Mouse (Mus musculus) heart, embryonic 10.5 days (tissue): ENCODE data around the gene Mak. TPM values are rescaled to one million over a fixed set of nuclear protein-coding genes. Genes with fewer than 3 reads are reported as not detected.
A peak's percentile ranks its signal among the peaks of the same experiment; 100 is the strongest.

ENCODE experiments used
- DNase-seq: peaks from one replicate; pipeline ENCODE4 v3.0.0-alpha.2; 2017; ENCODE audit warnings: low spot score
- H3K27ac ChIP-seq: fragments of 300-500 bp; sonication (generic); 2 replicates; pipeline ENCODE4 v1.5.1; 2016; ENCODE audit warnings: mild to moderate bottlenecking
- H3K27me3 ChIP-seq: fragments of 300-500 bp; sonication (generic); 2 replicates; pipeline ENCODE4 v1.6.1; 2016; ENCODE audit warnings: mild to moderate bottlenecking; ENCODE audit not compliant: poor library complexity, insufficient read depth, severe bottlenecking
- H3K36me3 ChIP-seq: fragments of 300-500 bp; sonication (generic); 2 replicates; pipeline ENCODE4 v1.6.1; 2016; ENCODE audit warnings: mild to moderate bottlenecking, moderate library complexity
- H3K4me1 ChIP-seq: fragments of 300-500 bp; sonication (generic); 2 replicates; pipeline ENCODE4 v1.6.1; 2016; ENCODE audit warnings: mild to moderate bottlenecking
- H3K4me3 ChIP-seq: fragments of 300-500 bp; sonication (generic); 2 replicates; pipeline ENCODE4 v1.5.1; 2016; ENCODE audit warnings: mild to moderate bottlenecking, moderate library complexity
- H3K9me3 ChIP-seq: fragments of 300-500 bp; sonication (generic); 2 replicates; pipeline ENCODE4 v1.6.1; 2016; ENCODE audit warnings: mild to moderate bottlenecking, moderate library complexity
- WGBS: fragments of 180-500 bp; shearing (Covaris S2); methylation state at CpG from one replicate; pipeline ENCODE4 v1.1.7; 2016; 5-methylcytosine and 5-hydroxymethylcytosine counted together
- polyA plus RNA-seq: library from polyadenylated mRNA; unstranded; fragments of >200 nt; fragmentation: Nextera tagmentation; extraction: Ambion mirVana; gene quantifications from 2 replicates; pipeline ENCODE4 v1.2.1, GENCODE M21; 2016

The Mak gene
- polyA plus RNA-seq, 1 experiment from 2014 or later, result 0.53 TPM

DNA sequence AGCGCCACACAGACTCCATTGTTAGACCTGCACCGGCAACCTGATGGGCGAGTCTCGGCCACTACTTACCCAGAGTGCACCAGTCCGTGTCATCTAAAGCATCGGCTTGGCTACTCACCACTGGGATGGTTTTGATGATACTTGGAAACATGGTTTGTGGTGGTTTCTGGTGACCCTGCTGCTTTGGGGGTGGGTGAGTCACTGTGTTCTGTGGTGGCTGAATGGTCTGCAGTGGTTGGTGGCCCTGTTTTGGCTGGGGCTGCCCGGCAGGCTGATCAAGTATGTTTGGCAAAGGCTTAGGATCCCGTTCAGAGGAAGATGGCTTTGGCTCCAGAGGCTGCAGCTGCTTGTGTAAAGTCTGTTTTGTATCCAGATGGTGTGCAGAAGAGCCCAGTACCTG is 33.6 kb downstream of the Mak start:
- Histone ChIP-seq H3K4me3 (no peak overlapping the region), H3K36me3 (no peaks in the 10 kb centered on the region), H3K27me3 (no peaks in the 10 kb centered on the region), H3K27ac (no peak overlapping the region), H3K4me1 (no peaks in the 10 kb centered on the region), H3K9me3 (no peaks in the 10 kb centered on the region)
- WGBS, result 88% methylated on average over 8 of the region's 8 CpGs
- DNase-seq, result no peak

DNA sequence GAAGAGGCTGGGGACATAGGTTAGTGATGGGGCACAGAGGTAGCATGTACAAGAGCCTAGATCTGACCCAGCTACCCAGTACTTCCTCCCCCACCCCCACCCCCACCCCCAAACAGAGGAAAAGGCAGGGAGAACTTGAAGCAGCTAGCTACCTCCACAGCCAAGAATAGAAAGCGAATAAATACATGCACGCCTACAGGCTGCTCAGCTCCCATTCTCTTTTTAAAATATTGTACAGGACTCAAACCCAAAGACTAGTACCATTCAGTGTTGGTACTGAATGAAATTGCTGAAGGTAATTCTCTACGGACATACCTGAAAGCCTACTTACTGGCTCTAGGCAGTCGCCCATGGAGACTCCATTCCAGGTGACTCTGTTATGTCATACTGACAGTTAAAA is 37.0 kb downstream of the Mak start:
- H3K9me3 ChIP-seq, result no peaks in the 10 kb centered on the region
- H3K36me3 ChIP-seq, result no peaks in the 10 kb centered on the region
- no peak overlapping the region for H3K4me3 ChIP-seq
- no peaks in the 10 kb centered on the region for H3K4me1 ChIP-seq
- 85% methylated on average over 4 of the region's 4 CpGs for WGBS
- no peak for DNase-seq
- H3K27me3 ChIP-seq, result no peaks in the 10 kb centered on the region
- H3K27ac ChIP-seq, result no peak overlapping the region

DNA sequence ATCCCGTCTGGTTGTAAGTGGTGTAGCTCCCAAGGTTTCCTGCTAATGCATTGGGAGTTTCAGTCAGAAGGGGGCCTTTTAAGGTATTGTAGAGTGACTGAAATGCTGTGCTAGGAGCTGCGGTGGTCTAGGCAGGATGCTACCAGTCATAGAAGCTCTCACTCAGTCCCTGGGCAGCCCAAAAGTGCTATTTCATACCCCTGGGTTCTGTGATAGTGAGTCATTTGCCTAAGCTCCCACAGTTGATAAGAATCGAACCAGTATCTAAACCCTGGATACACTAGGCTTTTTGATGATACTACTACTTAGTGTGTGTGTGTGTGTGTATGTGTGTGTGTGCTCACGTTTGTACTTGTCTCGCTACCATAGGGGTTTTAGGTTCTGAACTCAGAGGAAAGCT is 49.4 kb downstream of the Mak start:
- 62% methylated on average over 5 of the region's 5 CpGs for WGBS
- Histone ChIP-seq H3K4me1 (0 out of 2 replicates have a peak, but pooled peaks cover 5% of the 10 kb centered on the region), H3K4me3 (no peak overlapping the region), H3K36me3 (no peaks in the 10 kb centered on the region), H3K9me3 (no peaks in the 10 kb centered on the region), H3K27me3 (no peaks in the 10 kb centered on the region), H3K27ac (no peak overlapping the region)
- no peak for DNase-seq

DNA sequence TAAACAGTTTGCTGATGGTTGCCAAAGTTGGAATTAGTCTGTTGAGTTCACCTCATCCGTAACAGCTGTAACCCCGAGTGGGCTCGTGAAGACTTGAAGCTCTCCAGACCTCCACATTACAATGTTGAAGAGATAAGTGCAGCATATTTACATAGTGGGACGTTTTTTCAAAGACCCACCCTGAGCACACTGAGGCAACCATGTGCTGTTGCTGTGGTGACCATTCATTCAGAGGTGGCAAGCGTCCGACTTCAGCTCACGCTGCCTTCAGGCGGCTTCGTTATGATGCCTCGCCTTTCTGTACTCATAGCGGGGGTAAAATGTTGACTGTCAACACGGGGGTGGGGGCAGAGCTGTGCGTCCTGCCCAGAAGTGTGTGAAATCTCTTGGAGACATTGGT is 57.4 kb downstream of the Mak start:
- DNase-seq, result no peak
- no peaks in the 10 kb centered on the region for H3K27me3 ChIP-seq
- peaks cover 55% of the 10 kb centered on the region for H3K36me3 ChIP-seq
- WGBS, result 70% methylated on average over 13 of the region's 13 CpGs
- peaks cover 26% of the 10 kb centered on the region for H3K4me1 ChIP-seq
- H3K4me3 ChIP-seq, result no peak overlapping the region
- no peaks in the 10 kb centered on the region for H3K9me3 ChIP-seq
- no peak overlapping the region for H3K27ac ChIP-seq

DNA sequence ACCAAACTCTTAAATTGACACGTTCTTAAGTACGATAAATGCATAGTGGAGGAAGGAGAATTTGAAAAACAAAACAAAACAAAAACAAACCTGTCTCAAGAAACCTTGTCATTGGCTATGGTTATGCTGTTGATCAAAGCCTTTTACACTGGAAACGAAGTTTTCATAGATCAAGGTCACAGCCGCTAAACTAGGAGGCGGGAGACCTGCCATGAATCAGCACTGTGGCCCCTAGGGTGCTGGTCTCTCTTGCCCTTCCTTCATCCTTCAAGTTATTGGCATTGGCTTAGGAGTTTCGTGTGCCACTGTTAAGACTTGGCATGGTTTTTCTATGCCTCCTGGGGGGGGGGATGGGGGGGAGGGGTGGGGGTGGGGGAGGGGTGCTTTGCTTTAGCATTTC is 57.9 kb downstream of the Mak start:
- Histone ChIP-seq H3K9me3 (no peaks in the 10 kb centered on the region), H3K4me3 (no peak overlapping the region), H3K27ac (no peak overlapping the region), H3K36me3 (peaks cover 55% of the 10 kb centered on the region), H3K4me1 (peaks cover 30% of the 10 kb centered on the region), H3K27me3 (no peaks in the 10 kb centered on the region)
- 84% methylated on average over 6 of the region's 6 CpGs for WGBS
- DNase-seq, result no peak

DNA sequence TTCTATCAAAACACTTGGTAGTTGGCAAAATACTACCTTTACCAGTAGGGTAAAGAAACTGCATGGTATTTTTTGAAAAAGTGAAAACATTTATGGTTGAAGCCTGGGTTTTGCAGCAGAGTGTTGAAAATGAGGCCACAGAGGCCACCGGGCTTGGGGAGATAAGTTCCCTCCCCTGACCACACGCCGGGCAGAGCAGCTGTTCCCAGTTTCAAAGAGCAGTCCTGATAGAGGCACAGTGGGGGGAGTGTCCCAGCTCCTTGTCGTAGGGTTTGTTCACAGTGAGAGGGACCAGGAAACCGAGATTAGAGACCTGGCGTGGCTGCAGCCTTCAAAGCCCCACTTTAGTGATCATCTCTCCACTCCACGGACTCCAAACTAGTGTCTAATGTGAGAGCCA is 59.0 kb downstream of the Mak start:
- peaks cover 32% of the 10 kb centered on the region for H3K4me1 ChIP-seq
- WGBS, result 14% methylated on average over 7 of the region's 7 CpGs
- H3K27me3 ChIP-seq, result no peaks in the 10 kb centered on the region
- peak; percentile 91 for DNase-seq
- peak overlapping the region; percentile 54; the same call in 1 of the 2 replicates for H3K27ac ChIP-seq
- 0 out of 2 replicates have a peak overlapping the region, but pooled peaks have one; percentile 0 for H3K4me3 ChIP-seq
- no peaks in the 10 kb centered on the region for H3K9me3 ChIP-seq
- peaks cover 55% of the 10 kb centered on the region for H3K36me3 ChIP-seq

DNA sequence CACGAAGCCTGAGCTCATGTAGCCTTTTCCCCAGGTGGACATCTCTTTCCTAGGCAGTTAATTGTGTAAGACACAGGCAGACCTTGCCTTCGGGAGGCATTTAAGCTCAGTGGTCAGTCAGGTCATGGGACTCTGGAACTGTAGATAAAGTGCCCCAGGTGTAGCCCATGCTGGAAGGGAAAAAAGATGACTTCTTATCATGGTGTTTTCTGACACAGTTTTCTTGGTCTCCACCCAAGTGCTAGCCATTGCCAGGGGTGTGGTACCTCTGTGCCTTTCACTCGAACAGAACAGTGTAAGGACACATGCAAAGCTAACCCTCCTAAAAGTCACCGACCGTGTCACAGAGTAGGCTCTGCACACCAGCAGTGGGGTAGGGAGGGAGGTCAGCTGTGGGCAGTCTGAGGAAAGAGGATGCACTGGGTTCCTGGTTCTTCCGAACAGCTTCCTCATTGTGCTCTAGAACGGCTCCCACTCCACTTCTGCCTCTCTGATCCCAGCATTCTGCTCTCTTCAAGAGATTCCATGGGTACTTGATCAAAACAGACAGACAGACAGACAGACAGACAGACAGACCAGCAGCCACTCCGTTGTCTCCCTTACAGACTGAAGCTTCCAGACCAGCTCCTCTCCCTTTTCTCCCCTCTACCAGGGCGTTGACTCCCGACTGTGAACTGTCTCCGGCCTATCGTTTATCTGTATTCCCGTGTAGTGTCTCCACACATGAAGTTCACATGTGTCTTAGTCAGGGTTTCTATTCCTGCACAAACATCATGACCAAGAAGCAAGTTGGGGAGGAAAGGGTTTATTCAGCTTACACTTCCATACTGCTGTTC is 60.5 kb downstream of the Mak start:
- Histone ChIP-seq H3K9me3 (no peaks in the 10 kb centered on the region), H3K4me3 (no peak overlapping the region; the same call in 1 of the 2 replicates), H3K27ac (peak overlapping the region; percentile 73), H3K4me1 (peaks cover 36% of the 10 kb centered on the region), H3K27me3 (no peaks in the 10 kb centered on the region), H3K36me3 (peaks cover 65% of the 10 kb centered on the region)
- 91% methylated on average over 13 of the region's 13 CpGs for WGBS
- DNase-seq, result peak; percentile 89

DNA sequence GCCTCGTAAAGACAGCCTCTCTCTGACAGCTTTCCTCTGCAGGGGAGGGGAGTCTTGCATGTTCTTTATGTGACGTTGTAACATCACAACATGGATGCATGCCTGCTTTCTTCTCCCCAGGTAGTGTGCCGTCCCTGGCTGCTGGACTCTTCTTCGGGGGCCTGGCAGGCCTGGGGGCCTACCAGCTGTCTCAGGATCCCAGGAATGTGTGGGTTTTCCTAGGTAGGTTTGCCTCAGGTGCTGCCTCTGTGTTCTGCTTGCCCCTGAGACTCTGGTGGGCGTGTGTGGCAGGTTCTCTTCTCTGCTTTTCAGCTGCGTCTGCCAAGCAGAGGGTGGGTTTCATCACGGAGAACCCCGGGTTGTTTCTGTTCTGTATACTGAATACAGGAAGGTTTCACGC is 61.3 kb downstream of the Mak start:
- Histone ChIP-seq H3K27ac (peak overlapping the region; percentile 73), H3K36me3 (peaks cover 63% of the 10 kb centered on the region), H3K4me1 (peaks cover 36% of the 10 kb centered on the region), H3K9me3 (no peaks in the 10 kb centered on the region), H3K27me3 (no peaks in the 10 kb centered on the region), H3K4me3 (no peak overlapping the region; the same call in 1 of the 2 replicates)
- WGBS, result 81% methylated on average over 9 of the region's 9 CpGs
- no peak for DNase-seq

DNA sequence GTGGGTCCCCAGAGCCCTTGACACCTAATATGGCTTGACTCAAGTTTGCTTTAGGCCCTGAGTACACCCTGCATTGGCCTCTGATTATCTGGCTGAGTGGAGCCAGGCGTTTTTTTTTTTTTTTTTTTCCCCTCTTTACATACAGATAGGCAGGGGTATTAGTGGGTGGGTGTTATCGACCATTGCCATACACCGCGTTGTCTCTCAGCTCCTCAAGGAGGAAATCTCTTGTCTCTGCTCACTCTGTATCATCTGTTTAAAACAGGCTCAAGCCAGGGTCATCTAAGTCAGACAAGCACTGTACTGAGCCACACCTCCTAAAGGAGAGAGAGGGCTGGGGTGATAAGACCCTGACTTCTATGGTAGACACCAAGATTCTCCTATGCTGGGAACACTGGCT is 61.7 kb downstream of the Mak start:
- 59% methylated on average over 4 of the region's 4 CpGs for WGBS
- Histone ChIP-seq H3K4me1 (peaks cover 36% of the 10 kb centered on the region), H3K27me3 (no peaks in the 10 kb centered on the region), H3K9me3 (no peaks in the 10 kb centered on the region), H3K4me3 (peak overlapping the region; percentile 75; the same call in 1 of the 2 replicates), H3K27ac (peak overlapping the region; percentile 94), H3K36me3 (peaks cover 63% of the 10 kb centered on the region)
- peak; percentile 88 for DNase-seq

DNA sequence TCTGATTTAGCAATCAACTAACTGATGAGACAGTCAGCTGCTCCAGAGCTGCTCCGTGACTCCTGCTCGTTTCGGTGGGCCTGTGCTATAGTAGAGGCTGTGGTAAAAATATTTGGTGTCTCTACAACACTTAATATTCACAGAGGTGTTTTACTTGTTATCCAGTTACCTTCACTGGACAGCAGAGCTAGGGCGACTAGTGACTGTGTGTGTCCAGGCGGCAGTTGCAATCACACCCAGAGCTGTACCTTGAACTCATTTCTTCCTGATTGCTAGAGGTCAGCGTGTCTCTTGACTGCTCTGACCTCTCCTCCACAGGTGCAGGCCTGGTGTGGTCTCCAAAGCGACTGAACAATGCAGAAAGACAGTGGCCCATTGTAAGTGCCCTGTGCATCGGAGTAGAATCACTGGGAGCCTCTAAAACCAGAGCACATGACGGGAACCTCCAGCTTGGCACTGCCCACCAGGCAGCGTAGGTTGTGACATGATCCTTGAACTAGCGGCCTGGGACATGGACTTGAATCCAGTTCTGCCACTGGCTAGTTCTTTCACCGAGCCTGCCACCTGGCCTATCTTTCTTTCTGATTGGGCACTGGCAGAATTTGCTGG is 62.6 kb downstream of the Mak start:
- DNase-seq, result no peak

DNA sequence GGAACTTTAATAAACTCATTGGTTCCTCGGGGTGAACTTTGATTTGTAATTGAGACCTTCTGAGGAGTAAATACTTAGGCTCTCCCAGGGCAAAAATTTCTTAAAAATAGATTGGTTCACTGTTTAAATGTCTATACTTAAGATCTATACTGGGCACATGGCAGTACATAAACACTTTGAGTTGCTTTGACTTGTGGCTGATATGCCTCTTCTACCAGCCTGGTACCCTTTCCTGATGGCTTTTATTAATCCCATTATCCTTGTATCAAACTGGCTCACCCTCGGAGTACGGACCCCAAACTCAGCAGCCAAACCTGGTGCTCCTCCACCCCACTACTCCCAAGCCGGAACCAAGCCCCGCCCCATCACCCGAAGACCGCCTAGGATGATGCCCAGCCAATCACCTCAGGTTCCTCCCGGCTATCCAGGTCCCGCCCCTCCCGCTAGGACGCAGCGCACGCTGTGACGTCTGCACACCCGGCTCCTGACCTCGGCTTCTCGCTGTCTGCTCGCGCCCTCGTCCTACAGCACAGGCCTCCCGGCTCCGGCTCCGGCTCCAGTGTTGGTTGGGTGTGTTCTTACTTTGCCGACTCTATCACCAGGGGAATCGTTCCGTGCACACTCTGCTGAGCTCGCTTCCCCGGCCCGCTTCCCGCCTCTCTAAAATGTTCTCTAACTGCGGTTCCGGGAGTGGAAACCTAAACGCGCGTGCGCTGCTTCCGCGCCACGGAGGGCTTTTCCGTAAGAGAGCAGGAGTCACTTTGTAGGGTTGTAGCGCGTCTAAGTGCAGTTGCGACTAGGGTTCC is 63.5 kb downstream of the Mak start, which contains the start of gene Tmem14c:
Gene Tmem14c (plus strand): TSS at position 464 of the 806 bp plus-strand sequence.
- WGBS, result under 1% methylated on average over 43 of the region's 43 CpGs
- Histone ChIP-seq H3K4me1 (peaks cover 34% of the 10 kb centered on the region), H3K4me3 (peak within 1 kb of the TSS; percentile 75), H3K9me3 (no peaks in the 10 kb centered on the region), H3K27me3 (no peaks in the 10 kb centered on the region), H3K36me3 (peaks cover 65% of the 10 kb centered on the region), H3K27ac (peak within 1 kb of the TSS; percentile 94)
- DNase-seq, result peak; percentile 98

More for the DNA sequence above, 62.6 kb downstream of the Mak start:
- peaks cover 64% of the 10 kb centered on the region for H3K36me3 ChIP-seq
- H3K27ac ChIP-seq, result peak overlapping the region; percentile 94
- H3K27me3 ChIP-seq, result no peaks in the 10 kb centered on the region
- H3K4me3 ChIP-seq, result peak overlapping the region; percentile 75
- WGBS, result 49% methylated on average over 12 of the region's 12 CpGs
- peaks cover 36% of the 10 kb centered on the region for H3K4me1 ChIP-seq
- no peaks in the 10 kb centered on the region for H3K9me3 ChIP-seq

DNA sequence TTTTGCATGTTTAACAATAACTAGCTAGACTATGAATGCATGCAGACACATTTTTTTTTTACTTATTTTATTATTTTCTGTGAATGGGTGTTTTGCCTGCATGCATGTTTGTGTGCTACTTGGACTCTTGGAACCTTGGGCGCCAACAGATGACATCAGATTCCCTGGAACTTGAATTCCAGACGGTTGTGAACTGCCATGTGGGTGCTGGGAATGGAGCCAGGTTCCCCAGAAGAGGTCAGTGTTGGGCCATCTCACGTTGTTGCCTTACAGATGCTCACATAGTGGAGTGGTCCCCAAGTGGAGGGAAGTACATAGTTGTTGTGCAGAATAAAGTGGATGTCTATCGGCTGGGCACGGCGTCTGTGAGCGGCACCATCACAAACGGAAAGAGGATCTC is 70.6 kb downstream of the Mak start:
- H3K4me3 ChIP-seq, result no peak overlapping the region
- no peaks in the 10 kb centered on the region for H3K27me3 ChIP-seq
- 87% methylated on average over 8 of the region's 8 CpGs for WGBS
- H3K4me1 ChIP-seq, result no peaks in the 10 kb centered on the region
- H3K36me3 ChIP-seq, result peaks cover 92% of the 10 kb centered on the region
- no peak for DNase-seq
- no peak overlapping the region for H3K27ac ChIP-seq
- no peaks in the 10 kb centered on the region for H3K9me3 ChIP-seq

DNA sequence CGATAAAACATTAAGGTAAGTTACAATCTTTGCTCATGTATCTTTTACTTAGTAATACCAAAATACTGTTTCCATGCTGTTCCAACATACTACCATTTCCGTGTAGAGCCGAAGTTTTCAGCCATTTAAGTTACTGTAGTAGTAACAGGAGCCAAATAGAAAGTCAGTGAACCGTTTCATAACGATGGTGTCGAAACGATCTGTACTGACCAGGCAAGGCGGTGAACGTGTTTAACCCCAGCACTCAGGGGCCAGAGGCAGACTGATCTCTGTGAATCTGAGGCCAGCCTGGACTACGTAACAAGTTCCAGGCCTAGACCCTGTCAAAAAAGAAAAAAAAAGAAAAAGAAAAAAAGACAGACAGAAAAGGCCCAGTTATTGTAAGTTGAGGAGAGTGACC is 71.2 kb downstream of the Mak start:
- no peak overlapping the region for H3K4me3 ChIP-seq
- no peaks in the 10 kb centered on the region for H3K4me1 ChIP-seq
- no peak for DNase-seq
- 93% methylated on average over 10 of the region's 10 CpGs for whole genome bisulfite sequencing
- no peaks in the 10 kb centered on the region for H3K27me3 ChIP-seq
- no peaks in the 10 kb centered on the region for H3K9me3 ChIP-seq
- peaks cover 88% of the 10 kb centered on the region for H3K36me3 ChIP-seq
- H3K27ac ChIP-seq, result no peak overlapping the region
